Mouse (Mus musculus): ENCODE results near the gene Atg9a.

The Atg9a gene

DNA sequence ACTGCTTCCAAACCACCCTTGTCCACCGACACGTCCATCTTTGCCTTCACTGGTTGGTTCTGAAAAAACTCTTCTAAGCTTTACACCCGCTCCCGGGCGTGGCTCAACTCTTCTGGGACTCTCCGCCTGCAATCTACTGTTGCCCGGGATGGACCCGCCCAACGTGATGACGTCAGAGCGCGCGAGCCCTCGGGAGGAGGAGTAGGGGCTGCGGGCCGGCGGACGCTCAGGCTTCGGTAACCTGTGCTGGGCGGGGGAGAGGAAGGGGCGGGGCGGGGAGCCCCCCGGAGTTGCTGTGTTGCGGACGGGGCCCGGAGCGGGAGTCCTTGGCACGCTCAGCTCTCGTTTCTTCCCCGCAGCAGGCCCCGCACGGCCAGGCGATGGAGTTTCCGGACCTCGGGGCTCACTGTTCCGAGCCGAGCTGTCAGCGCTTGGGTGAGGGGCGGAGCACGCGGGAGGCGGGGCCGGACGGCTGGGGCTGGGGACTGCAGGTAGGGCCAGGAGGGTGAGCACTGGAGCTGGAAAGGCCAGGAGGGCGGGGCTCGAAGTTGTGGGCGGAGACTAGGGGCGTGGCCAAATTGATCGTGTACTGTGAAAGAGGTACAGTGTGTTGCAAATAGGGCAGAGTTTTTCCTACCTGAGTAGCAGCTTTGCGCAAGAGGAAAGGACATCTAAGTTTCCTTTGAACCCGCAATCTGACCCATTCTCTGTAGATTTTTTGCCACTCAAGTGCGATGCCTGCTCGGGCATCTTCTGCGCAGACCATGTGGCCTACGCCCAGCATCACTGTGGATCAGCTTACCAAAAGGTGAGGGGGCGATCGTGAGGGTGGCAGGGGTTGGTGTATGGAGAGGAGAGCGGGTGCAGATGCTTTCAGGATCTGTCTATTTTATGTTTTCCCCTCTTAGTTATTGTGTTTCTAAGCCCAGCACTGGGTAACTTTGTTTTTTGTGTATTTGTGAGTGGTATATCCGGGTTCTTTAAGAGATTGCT lies 23.2 kb downstream of the Atg9a start, which contains the start of gene Zfand2b:
TSS of gene Zfand2b (plus strand) at position 175 of the 993 bp plus-strand sequence.
- peak; percentile 84 for DNase-seq (ENCODE audit: low read depth, low spot score)

DNA sequence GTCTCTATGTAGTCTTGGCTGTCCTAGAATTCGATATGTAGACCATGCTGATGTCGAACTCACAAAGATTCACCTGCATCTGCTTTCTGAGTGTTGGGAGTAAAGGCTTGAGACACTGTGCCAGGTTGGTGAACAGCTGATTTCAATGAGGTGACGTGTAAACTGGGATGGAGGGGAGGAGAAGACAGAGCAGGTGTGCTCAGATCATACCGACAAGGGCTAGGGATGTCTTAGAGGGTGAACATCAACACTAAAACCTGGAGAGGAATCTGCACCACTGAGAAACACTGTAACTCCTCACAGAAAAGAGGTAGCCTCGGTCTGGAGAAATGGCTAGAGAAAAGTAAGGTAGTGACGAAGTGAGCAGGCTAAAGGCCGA lies 23.9 kb downstream of the Atg9a start:
- DNase-seq (ENCODE audit: low read depth, low spot score) = no peak

DNA sequence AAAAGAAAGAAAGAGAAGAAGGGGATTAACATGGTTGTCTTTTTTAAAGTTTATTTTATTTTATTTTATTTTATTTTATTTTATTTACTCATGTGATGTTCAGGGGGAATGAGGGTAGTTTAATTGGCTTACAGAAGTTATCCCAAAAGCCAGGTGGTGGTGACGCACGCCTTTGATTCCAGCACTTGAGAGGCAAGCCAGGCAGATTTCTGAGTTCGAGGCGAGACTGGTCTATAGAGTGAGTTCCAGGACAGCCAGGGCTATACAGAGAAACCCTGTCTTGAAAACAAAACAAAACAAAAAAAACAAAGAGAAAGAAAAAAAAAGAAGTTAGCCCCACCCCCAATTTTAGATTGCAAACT lies 31.8 kb downstream of the Atg9a start:
- DNase-seq (ENCODE audit: low read depth, low spot score) = no peak

DNA sequence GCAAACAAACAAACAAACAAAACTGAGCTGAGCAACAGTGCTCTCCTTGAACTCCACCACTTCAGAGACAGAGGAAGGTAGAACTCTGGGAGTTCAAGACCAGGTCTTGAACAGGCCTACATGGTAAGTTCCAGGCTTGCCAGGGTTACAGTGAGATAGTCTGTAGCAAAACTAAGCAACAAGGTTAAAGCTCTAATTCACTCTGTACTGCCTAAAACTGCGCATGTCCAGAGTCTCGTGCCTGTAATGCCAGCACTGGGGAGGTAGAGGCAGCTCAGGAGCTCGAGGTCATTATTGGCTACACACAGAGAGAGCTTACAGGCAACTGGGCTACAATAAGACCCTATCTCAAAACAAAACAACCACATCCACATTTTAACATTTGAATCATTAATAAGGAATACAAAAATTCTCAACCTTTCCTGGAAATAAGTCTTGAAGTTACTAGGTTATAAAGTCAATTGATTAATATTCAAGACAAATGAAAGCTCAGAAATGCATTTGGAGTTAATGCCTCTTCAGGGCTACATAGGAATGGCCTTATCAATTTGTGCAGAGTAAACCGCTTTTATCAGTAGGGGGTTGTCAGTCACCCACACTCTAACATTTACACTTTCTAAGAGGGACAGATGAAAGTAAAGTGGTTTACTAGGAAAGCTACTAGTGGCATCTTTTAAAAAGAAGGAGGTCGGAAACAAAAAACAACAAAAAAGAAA lies 32.3 kb downstream of the Atg9a start:
- no peak for DNase-seq (ENCODE audit: low read depth, low spot score)

DNA sequence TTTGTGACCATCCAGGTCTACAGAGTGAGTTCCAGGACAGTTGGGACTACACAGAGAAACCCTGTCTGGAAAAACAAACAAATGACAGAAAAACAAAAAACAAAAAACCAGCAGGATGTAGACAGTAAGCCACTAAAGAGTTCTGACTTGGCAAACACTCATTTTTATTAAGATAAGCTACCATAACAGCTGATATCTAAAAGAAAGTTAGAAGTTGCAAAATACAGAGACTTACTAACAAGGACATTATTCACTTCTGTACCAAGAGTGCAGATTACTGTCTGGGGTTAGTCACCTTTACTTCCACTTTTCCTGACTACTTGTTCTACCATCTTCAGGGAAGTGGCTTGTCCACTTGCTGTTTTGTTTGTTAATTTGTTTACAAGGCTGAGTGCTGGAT lies 33.0 kb downstream of the Atg9a start:
- DNase-seq (ENCODE audit: low read depth, low spot score) = no peak

DNA sequence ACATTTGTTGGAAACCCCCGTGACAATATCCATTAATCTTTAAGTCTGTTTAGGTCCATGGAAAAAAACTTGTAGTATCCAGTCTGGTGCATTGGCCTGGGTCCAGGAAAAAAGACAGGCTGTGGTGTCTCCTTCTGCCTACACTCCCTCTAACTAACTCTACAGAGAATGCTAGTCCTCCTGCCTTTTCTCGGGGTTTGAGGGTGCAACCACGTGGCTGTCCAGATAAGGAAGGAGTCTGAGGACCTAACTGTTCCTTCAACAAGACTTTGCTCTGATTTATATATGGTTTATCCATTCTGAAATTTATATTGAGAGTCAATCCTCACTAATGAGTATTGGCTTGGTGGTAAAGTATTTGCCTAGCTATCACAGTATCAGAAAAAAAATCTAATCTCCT lies 36.2 kb downstream of the Atg9a start:
- DNase-seq (ENCODE audit: low read depth, low spot score) = no peak

DNA sequence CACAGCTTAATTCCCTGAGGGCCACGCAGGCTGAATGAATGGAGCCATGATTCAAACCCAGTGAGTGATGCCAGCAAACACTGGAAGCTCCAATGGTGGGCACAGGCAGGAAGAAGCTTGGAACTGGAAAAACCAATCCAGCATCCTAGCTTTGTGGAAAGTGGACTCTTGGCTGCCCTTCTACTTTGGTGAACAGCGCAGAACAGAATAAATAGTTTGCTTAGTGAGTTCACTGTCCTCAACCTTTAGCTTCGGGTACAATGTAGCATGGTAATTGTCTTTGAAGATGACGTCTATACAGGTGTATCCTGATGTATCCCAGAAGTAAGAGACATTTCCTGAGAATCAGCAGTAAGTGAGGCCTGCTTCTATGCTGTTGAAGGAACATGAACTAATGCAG lies 43.3 kb downstream of the Atg9a start:
- no peak for DNase-seq (ENCODE audit: low read depth, low spot score)

DNA sequence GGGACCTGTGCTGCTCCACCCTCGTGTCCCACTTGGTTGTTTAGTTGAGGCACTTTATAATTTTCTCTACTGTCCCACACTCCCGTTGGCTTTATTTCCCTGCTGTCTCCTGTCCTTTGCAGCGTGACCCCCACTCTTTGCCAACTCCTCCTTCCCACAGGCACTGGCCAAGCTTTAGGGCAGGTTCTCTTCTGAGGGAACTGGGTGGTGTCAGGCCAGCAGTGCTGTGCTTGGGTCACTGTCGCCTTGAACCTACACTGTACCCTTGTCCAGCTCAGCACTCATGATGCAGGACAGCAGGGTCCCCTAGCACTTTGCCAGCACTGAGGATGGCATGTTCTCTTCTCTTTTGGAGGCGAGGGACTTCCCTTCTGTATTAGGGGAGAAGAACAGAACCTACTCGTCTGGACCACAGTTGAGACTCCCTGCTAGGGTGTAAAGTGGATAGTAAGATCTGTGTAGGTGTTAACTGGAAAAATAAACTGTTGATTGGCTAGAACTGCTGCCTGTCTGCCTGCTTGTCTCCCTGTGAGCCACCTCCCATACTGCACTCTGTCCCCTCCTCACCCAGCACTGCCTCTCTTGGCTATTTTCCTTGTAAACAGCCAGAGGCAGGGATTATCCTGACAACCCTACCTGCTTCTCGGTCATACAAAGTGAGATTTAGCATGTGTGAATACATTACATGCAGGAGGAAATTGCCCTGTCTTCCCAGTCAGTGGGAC lies 44.4 kb downstream of the Atg9a start:
- no peak for DNase-seq (ENCODE audit: low read depth, low spot score)

DNA sequence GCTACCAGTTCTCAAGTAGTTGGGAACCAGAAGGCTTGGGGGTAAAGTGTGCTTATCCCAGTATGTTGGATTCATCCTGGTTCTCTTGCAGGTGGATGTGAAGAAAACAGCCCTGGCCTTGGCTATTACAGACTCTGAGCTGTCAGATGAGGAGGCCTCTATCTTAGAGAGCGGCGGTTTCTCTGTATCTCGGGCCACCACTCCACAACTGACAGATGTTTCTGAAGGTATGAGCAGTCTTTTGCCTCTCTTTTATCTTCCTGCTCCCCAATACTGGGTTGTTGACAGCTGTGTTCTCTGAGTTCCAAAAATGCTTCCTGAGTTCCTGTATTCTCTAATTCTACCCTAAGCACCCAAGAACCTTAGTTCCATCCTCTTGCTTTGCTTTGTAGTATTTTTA lies 46.4 kb downstream of the Atg9a start:
- DNase-seq (ENCODE audit: low read depth, low spot score) = no peak

DNA sequence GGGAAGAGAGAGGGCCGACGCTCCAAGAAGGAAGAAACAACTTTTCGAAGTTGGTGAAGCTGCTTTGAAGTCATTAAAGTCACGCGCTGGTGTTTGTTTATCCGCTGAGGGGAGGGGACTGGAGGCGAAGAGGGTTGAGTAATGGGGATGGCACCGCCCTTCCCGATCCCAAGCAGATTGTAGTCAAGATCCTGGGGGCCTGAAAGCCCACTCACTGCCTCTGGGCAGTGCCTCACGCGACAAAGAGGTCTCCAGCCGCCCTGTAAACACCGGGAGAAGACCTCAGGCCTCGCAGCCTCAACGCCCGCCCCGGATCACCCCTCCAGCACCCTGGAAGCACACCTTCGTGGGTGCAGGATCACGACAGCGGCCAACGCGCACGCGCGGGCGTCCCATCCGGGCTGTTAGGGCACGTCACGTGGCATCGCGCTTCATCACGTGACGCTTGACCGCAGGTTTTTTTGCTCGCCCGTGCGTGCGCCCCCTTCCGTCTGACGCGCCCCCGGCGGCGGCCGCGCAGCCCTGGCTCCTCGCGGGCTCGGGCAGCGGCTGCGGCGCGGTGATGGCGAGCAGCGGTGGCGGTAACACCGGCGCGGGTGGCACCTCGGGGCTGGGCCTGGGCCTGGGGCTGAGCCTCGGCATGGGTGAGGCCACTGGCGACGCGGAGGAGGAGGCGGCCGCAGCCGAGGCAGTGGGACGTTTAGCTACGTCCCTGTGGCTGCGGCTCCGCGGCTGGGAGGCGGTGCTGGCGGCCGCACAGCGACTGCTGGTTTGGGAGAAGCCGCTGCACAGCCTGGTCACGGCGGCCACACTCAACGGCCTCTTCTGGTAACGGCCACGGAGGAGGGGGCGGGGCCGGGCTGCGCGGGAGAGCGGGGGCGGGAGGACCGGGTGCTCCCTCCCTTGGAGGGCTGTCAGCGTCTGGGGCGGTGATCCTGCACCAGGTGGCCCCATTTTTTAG lies 49.4 kb downstream of the Atg9a start, which contains the start of the genes Cnppd1 and Retreg2:
TSS of gene Cnppd1 (minus strand) at position 411 of the 961 bp plus-strand sequence.
TSS of gene Retreg2 (plus strand) at position 478 of the 961 bp plus-strand sequence.
- peak; percentile 91 for DNase-seq (ENCODE audit: low read depth, low spot score)

DNA sequence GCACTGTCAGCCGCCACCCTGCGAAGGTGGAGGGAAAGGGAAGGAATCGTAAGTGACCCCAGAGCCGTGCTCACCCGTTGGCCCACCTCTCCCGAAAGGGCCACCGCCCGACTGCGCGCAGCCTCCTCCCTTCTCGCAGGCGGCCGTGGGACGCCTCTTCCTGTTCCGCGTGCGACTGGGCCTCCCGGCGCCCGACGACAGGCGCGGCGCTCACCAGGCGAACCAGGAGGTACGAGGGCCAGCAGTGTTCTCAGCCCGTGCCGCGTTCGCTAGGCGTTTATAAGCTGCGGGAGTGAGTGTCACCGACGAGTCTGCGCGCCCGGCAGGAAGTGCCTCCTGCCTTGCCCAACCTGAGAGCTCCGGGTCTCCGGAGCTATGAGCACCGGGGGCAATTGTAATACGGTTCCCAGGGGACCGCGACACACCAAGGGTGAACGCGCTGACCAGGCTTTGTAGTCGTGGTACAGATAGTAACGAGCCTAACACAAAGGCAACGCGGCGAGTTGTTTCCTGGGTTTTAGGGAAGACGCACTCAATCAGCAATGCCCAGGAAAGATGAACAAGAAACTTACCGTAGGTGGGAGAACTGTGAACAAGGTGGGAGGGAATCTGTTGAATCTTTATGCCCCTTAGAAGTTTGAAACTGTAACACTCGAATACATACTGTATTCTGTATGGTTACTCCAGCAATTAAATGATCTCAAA lies 50.4 kb downstream of the Atg9a start:
- DNase-seq (ENCODE audit: low read depth, low spot score) = peak; percentile 34

DNA sequence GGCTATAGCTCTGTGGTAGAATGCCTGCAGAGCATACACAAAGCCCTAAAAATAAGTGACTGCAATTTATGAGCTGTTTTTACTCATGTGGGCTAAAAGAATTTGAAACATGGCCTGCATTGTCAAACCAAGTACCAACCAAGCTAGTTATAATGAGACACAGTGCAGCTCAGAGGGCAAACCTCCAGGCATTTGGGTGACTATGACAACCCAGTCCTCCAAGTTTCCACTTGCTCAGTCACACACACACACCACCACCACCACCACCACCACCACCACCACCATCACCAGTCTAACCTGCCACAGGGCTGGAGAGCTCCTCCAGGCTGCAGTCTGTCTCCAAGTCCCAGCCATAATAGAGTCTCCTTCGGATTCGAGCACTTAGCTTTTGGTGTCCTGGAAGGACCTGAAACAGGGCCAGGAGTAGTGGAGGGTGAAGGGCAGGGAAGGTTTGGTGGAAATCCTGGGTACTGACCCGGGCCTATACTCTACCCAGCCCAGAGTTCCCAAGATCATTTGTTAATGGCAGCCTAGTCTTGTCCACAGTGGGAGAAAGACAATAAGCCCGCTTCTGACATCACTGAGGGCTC lies 51.3 kb downstream of the Atg9a start:
- no peak for DNase-seq (ENCODE audit: low read depth, low spot score)

DNA sequence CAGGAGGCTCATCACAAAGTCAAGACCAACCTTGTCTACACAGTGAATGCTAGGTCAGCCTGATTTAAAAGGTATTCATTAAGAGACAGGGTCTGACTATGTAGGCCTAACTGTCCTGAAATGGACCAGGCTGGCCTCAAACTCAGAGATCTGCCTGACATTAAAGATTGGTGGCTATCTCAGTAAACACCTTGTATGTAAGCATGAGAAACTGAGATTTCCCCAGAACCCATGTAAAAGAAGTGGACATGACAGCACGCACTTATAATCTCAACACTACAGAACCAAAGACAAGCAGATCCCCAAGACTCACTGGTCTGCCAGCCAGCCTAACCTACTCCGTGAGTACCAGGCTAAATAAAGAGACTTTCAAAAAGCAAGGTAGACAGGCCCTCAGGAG lies 53.5 kb downstream of the Atg9a start:
- no peak for DNase-seq (ENCODE audit: low read depth, low spot score)

DNA sequence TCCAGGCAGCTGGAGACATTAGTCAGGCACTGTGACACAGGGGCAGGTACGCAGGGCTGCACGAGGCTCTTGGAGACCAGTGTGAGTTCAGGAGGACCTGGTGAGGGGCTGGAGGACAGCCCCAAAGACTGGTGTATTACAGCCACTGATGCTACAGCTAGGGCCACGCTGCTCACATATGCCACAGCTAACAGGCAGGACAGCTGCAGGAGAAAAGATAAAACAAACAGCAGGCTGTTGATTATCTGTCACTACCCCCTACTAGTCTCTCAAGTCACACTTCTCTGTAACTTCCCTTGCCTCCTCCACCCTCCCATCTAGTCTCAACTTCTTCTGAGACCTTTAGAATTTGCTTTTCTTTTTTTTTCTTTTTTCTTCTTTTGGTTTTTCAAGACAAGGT lies 55.3 kb downstream of the Atg9a start:
- DNase-seq (ENCODE audit: low read depth, low spot score) = no peak

DNA sequence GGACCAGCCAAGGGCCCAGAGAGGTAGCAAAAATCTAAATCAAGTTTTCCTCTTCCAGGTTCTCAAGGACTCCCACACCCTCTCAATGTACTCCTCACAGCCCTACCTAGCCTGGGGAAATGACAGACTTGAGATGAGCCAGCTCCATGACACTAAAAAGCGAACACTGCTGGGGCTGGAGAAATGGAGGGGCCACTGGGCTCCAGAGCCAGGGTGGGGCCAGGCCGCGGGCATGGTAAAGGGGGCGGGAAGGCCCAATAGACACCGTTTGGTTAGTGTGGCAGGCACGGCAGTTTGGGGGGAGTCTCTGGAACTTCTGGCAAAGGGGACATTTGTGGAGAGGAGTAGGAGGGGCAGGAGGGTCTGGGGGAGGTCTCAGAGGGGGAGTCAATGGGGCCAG lies 55.7 kb downstream of the Atg9a start:
- no peak for DNase-seq (ENCODE audit: low read depth, low spot score)

DNA sequence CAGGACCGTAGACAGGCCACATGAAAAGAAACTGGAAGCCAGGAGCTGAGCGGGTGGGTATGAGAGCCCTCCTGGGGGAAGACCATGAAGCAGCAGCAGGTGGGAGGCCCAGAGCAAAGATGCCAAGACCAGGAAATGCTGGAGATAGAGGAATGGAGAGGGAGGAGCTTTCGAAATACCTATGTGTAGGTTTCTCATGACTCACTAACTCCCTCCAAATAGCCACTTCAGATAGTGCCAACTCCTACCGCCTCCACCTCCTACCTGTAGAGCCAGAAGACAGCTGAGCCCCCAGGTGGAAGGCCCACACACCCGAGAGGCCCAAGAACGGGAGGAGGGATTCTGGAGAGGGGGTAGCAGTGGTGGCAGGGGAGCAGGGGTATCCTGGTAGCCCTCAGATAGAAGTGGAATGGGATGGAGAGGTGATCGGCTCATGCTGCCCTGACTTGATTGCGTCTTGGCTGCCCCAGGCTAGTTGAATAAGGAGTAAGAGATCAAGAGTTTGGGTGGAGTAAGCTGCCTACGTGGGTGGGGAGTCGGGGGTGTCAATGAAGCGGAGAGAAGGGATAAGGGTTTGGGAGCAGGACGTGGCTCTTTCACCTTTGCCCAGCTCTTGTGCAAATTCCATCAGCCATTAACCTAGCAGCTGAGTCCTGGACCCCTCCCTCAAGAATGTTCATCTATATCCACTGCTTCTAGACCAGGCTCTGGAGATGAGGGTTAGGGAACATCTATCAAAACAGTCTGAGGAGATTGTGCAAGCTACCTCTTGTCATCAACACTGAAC lies 58.4 kb downstream of the Atg9a start, which contains the start of gene Slc23a3:
TSS of gene Slc23a3 (minus strand) at position 470 of the 787 bp plus-strand sequence.
- DNase-seq (ENCODE audit: low read depth, low spot score) = peak; percentile 17
